Mouse (Mus musculus): ENCODE data around the gene Herc3.

- no peak for TF ChIP-seq POLR2A (IDR thresholded peaks at IDR 0.05; ENCODE audit: borderline replicate concordance, extremely low read depth, insufficient read depth, insufficient read length, poor library complexity, severe bottlenecking)
- TF ChIP-seq CTCF (IDR thresholded peaks at IDR 0.05; ENCODE audit: borderline replicate concordance, extremely low read depth, insufficient read depth, insufficient read length): no peak
Measured at GRCm38 (mm10) chr6:58863631-58864235, 32.5 kb downstream of the Herc3 start.

Measured in brain, embryonic 14.5 days (tissue).